Mouse (Mus musculus) urinary bladder, adult 18-20 months (tissue): Measurements from ENCODE around the gene Tbc1d21.

Experiments used
- DNase-seq, 2 experiments: peaks; one replicate each; pipeline ENCODE4 v3.0.0; 2022; ENCODE audit warnings: low spot score in 2 of 2, mixed read lengths in 2 of 2

The Tbc1d21 gene

GRCm38 (mm10) chr9:58345963-58346362, 24.3 kb downstream of the Tbc1d21 start:
- no peak for DNase-seq

- DNase-seq, result no peak
Measured at GRCm38 (mm10) chr9:58341795-58342194, 28.5 kb downstream of the Tbc1d21 start.

- DNase-seq, result no peak
Measured at GRCm38 (mm10) chr9:58336650-58337281, 33.5 kb downstream of the Tbc1d21 start.

DNA sequence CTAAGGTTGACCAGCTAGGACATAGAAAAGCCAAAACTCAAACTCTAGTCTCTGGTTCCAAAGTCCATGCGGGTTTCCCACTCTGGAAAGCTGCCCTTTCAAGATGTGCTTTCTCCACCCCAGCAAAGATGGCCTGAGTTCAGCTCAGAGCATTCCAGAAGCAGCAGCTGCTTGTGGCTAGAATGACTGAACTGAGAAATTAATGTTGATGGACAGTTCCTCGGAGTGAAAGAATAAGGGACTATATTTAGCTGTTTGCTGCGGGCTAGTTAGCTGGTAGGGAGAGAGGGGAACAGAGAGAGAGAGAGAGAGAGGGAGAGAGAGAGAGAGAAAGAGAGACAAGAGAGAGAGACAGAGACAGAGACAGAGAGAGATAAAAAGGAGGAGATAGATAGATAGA, 39.0 kb downstream of the Tbc1d21 start:
- DNase-seq, result no peak

- no peak for DNase-seq
Measured at GRCm38 (mm10) chr9:58330293-58330692, 40.0 kb downstream of the Tbc1d21 start.

- DNase-seq, result no peak
Measured at GRCm38 (mm10) chr9:58327382-58327781, 42.9 kb downstream of the Tbc1d21 start.

GRCm38 (mm10) chr9:58326477-58327180, 43.6 kb downstream of the Tbc1d21 start:
- no peak for DNase-seq

- no peak for DNase-seq
Measured at GRCm38 (mm10) chr9:58321681-58322080, 48.6 kb downstream of the Tbc1d21 start.

DNA sequence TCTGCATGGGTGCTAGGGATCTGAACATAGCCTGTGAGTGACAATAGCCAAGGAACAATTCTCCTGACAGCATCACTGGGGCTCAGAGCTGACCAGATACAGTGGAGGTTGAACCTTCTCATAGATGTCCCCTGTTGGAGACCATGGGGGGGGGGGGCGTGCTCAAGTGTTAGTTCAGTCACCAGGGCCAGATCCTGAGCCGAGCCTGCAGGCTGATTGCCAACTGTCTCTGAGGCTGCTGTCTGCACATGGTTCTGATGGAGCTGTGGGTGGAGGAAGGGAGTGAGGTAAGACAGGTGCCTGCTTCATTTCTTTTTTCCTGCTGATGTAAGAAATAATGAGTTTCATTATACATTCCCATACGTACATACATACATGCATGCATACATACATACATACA, 51.9 kb downstream of the Tbc1d21 start:
- DNase-seq, result no peak

DNA sequence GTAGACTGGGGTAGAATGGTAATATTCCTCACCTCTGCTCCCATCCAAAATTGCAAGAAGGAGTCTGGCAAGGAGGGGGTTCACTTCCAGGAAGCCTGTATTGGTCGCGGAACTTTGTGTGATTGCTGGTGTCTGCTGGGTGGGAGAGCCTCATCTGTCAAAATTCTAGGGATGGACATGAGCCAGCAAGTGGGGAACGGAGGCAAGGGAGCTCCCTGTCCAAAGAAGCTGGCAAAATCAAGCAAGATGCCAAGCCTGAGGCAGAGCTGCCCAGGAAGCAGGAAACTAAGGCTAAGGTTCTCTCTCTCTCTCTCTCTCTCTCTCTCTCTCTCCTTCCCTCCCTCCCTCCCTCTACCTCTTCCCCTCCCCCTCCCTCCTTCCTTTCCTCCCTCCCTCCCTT, 52.9 kb downstream of the Tbc1d21 start:
- no peak for DNase-seq

DNA sequence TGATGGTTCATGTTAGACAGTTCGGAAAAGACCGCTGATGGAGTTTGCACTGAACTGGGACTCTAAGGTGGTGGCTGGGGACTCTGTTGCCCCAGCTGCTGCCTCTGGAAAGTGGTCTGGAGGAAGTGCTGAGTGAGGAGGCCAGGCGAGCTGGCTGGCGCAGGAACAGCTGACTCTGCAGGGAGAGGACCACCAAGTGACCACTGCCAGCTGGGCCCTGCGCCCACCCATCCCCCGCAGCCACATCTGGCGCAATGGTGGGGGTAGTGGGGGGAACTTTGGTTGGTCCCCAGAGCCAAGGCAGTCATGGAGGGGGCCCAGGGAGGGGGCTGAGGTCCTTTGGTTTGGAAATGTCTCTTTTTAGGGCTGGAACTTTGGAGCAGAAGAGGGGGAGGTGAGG, 53.5 kb downstream of the Tbc1d21 start:
- DNase-seq, result no peak

- DNase-seq, result no peak
Measured at GRCm38 (mm10) chr9:58315850-58316249, 54.4 kb downstream of the Tbc1d21 start.

DNA sequence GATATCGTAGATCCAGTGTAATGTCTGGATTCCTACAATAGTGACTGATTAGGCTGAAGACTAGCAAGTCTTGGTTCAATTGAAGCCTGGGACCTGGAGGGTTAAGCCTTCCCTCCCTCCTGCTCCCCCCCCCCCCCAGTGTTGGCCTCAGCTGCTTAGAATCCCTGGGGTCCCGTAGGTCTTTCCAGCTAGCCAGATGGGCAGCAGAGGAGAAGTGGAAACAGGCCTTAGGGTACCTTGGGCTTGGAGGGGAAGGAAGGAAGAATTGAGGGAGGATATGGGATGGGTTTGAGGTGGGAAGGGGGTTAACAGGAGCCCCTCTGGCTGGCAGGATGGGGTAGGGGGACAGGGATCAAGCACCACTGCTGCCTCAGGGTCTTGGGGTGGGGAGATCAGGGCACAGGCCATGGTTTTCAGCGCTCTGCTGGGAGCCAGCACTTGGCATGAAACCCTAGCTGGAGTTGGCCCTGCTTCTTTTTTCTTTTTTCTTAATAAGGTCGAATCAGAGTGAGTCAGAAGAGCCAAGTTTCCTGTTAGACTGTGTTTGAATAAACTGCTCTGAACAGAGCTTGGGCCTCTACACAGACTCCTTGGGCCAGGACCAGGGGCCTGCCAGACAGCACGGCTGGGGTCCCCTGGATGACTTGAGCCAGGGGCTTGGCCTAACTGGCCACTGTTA, 55.4 kb downstream of the Tbc1d21 start:
- no peak for DNase-seq

DNA sequence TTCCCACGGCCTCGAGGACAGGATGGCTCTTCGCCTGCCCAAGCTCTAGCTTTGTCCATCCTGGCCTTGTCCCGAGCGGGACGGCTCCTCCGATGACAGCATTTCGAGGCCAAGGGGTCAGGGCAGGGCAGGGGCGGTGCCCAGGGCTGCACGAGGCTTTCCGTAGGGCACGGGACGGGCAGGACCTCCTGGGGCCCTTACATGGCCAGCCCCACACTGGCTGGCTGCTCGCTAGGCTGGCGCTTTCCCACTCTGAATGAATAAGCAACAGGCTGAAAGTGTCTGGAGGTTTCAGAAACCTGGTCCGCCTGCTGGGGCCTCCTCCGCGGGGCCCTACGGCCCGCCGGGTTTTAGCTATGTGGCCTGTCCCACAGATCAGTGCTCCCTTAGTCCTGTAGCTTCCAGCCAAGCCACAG, 57.3 kb downstream of the Tbc1d21 start, which contains the start of gene Loxl1:
Loxl1 (minus strand) TSS at position 243 of the 416 bp plus-strand sequence.
- peak; percentile 48 to 60 for DNase-seq

- no peak for DNase-seq
Measured at GRCm38 (mm10) chr9:58312196-58312943, 57.9 kb downstream of the Tbc1d21 start.

DNA sequence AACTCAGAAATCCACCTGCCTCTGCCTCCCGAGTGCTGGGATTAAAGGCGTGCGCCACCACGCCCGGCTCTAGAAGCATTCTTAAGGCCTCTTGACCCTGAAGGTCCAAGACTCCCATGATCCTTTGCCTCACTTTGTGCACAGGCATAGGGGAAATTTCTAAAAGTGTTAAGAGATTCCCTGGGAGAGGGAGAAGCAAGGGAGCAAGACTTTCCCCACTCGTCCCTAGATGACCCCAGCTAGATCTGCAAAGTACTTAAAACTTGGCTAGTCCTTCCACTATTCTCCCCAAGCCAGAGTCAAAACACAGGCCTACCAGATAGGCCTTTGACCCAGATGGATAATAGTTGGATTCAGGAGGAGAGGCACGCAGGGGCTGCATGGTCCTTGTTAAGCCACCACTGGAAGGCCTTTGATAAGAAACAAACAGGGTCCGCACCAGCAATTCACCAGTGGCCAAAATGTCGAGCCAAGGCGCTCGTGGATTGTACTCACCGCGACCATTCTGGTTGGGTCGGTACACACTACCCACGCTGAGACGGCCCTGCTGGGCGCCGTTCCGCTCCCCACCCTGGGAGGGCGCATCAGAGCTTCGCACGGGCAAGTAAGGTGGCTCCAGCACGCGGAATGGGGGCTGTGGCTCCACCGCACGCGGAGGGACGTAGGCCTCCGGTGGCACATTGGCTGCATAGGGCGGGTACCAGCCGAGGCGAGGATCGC, 58.9 kb downstream of the Tbc1d21 start:
- DNase-seq, result no peak

- DNase-seq, result peak in 1 of 2 experiments; percentile 64
Measured at GRCm38 (mm10) chr9:58310043-58310660, 60.1 kb downstream of the Tbc1d21 start.
